Mouse (Mus musculus): ENCODE measurements around the gene Urm1.

GRCm38 (mm10) chr2:29826926-29827708 is 7.2 kb downstream of the Urm1 start:
- TF ChIP-seq CTCF (IDR thresholded peaks at IDR 0.05; ENCODE audit: borderline replicate concordance, insufficient read depth, low read length) (no peak), POLR2A (IDR thresholded peaks at IDR 0.05; ENCODE audit: low read depth, low read length) (peak; percentile 91)
